Mouse (Mus musculus) small intestine, adult 2 months (tissue): ENCODE results near the gene 1700037H04Rik. TPM values are rescaled to one million over a fixed set of nuclear protein-coding genes. Genes with fewer than 3 reads are reported as not detected.

Experiments used
- H3K27ac ChIP-seq: fragments of 200-500 bp; 2 replicates; pipeline ENCODE4 v1.5.1; 2012; ENCODE audit warnings: low read depth, low read length, control low read depth, inconsistent platforms; ENCODE audit not compliant: insufficient read depth
- H3K27me3 ChIP-seq: fragments of 200-500 bp; 2 replicates; pipeline ENCODE4 v1.6.1; 2012; ENCODE audit warnings: mild to moderate bottlenecking, moderate library complexity, low read length, inconsistent platforms; ENCODE audit not compliant: control insufficient read depth, insufficient read depth
- H3K36me3 ChIP-seq: fragments of 200-500 bp; 2 replicates; pipeline ENCODE4 v1.6.1; 2012; ENCODE audit warnings: mild to moderate bottlenecking, low read length, control low read depth, inconsistent platforms; ENCODE audit not compliant: control insufficient read depth, insufficient read depth
- H3K4me1 ChIP-seq: fragments of 200-500 bp; 2 replicates; pipeline ENCODE4 v1.6.1; 2012; ENCODE audit warnings: low read length, inconsistent platforms, mixed read lengths; ENCODE audit not compliant: control insufficient read depth, insufficient read depth, insufficient read length
- H3K4me3 ChIP-seq: fragments of 200-500 bp; 2 replicates; pipeline ENCODE4 v1.5.1; 2012; ENCODE audit warnings: low read depth, mild to moderate bottlenecking, control low read depth, inconsistent platforms, low read length, moderate library complexity
- CTCF ChIP-seq: fragments of 200-500 bp; IDR thresholded peaks from 2 replicates; pipeline ENCODE4 v1.5.1; 2012; ENCODE audit warnings: low read depth, mild to moderate bottlenecking, control low read depth, inconsistent platforms, low read length, moderate library complexity, mixed read lengths; ENCODE audit not compliant: insufficient replicate concordance, insufficient read length; ENCODE audit errors: extremely low read depth
- POLR2A ChIP-seq: fragments of 200-500 bp; IDR thresholded peaks from 2 replicates; pipeline ENCODE4 v1.6.1; 2012; ENCODE audit warnings: low read depth, mild to moderate bottlenecking, control low read depth, inconsistent platforms, low read length, moderate library complexity
- WGBS: fragments of 180-500 bp; shearing (Covaris S2); methylation state at CpG from one replicate; pipeline ENCODE4 v1.1.7; 2018; 5-methylcytosine and 5-hydroxymethylcytosine counted together
- polyA plus RNA-seq: library from polyadenylated mRNA; depleted of rRNA; stranded (reverse); fragments of >200 nt; gene quantifications from 2 replicates; pipeline ENCODE4 v1.2.3, GENCODE M21; 2012

1700037H04Rik gene
- polyA plus RNA-seq, 1 experiment = 57.2 TPM

GRCm38 (mm10) chr2:131139287-131139686 is 20.6 kb downstream of the 1700037H04Rik start:
- no peak overlapping the region for H3K27ac ChIP-seq
- 85% methylated on average over 5 of the region's 5 CpGs for WGBS
- no peaks in the 10 kb centered on the region for H3K27me3 ChIP-seq
- H3K36me3 ChIP-seq = no peaks in the 10 kb centered on the region
- TF ChIP-seq CTCF (no peak), POLR2A (no peak)
- H3K4me3 ChIP-seq = no peak overlapping the region
- H3K4me1 ChIP-seq = peaks cover 18% of the 10 kb centered on the region

GRCm38 (mm10) chr2:131138760-131139159 is 21.1 kb downstream of the 1700037H04Rik start:
- Histone ChIP-seq H3K27me3 (no peaks in the 10 kb centered on the region), H3K4me3 (no peak overlapping the region), H3K27ac (no peak overlapping the region), H3K36me3 (no peaks in the 10 kb centered on the region), H3K4me1 (peaks cover 18% of the 10 kb centered on the region)
- TF ChIP-seq CTCF (no peak), POLR2A (no peak)
- 89% methylated on average over 7 of the region's 7 CpGs for WGBS

GRCm38 (mm10) chr2:131138296-131138695 is 21.6 kb downstream of the 1700037H04Rik start:
- TF ChIP-seq POLR2A (no peak), CTCF (no peak)
- 86% methylated on average over 4 of the region's 4 CpGs for WGBS

GRCm38 (mm10) chr2:131135521-131136139 is 24.3 kb downstream of the 1700037H04Rik start:
- Histone ChIP-seq H3K27ac (no peak overlapping the region), H3K4me1 (peaks cover 10% of the 10 kb centered on the region), H3K4me3 (no peak overlapping the region), H3K27me3 (no peaks in the 10 kb centered on the region), H3K36me3 (no peaks in the 10 kb centered on the region)
- 71% methylated on average over 11 of the region's 11 CpGs for WGBS
- no peak for TF ChIP-seq POLR2A
- TF ChIP-seq CTCF = no peak

More at GRCm38 (mm10) chr2:131138296-131138695, 21.6 kb downstream of the 1700037H04Rik start:
- Histone ChIP-seq H3K36me3 (no peaks in the 10 kb centered on the region), H3K27me3 (no peaks in the 10 kb centered on the region), H3K4me3 (no peak overlapping the region), H3K4me1 (peaks cover 18% of the 10 kb centered on the region), H3K27ac (no peak overlapping the region)

GRCm38 (mm10) chr2:131134826-131135400 is 25.0 kb downstream of the 1700037H04Rik start:
- H3K4me1 ChIP-seq = peaks cover 6% of the 10 kb centered on the region; the same call in 1 of the 2 replicates
- H3K27me3 ChIP-seq = no peaks in the 10 kb centered on the region
- H3K27ac ChIP-seq = peak overlapping the region; percentile 24; the same call in 1 of the 2 replicates
- H3K4me3 ChIP-seq = no peak overlapping the region
- 92% methylated on average over 8 of the region's 8 CpGs for WGBS
- TF ChIP-seq POLR2A (no peak), CTCF (no peak)
- H3K36me3 ChIP-seq = no peaks in the 10 kb centered on the region

GRCm38 (mm10) chr2:131134381-131134780 is 25.5 kb downstream of the 1700037H04Rik start:
- H3K27ac ChIP-seq = peak overlapping the region; percentile 24; the same call in 1 of the 2 replicates
- TF ChIP-seq POLR2A (no peak), CTCF (no peak)
- 48% methylated on average over 1 of the region's 1 CpGs for WGBS
- no peaks in the 10 kb centered on the region for H3K36me3 ChIP-seq
- H3K4me3 ChIP-seq = no peak overlapping the region
- peaks cover 5% of the 10 kb centered on the region; the same call in 1 of the 2 replicates for H3K4me1 ChIP-seq
- no peaks in the 10 kb centered on the region for H3K27me3 ChIP-seq

GRCm38 (mm10) chr2:131132930-131133547 is 26.8 kb downstream of the 1700037H04Rik start, which contains the start of gene Gm11037:
TSS of gene Gm11037 (plus strand) at chr2:131133497.
- H3K27me3 ChIP-seq = no peaks in the 10 kb centered on the region
- WGBS = 84% methylated on average over 9 of the region's 9 CpGs
- H3K27ac ChIP-seq = no peak within 1 kb of the TSS
- peaks cover 4% of the 10 kb centered on the region; the same call in 1 of the 2 replicates for H3K4me1 ChIP-seq
- TF ChIP-seq CTCF (no peak), POLR2A (no peak)
- no peak within 1 kb of the TSS for H3K4me3 ChIP-seq
- H3K36me3 ChIP-seq = no peaks in the 10 kb centered on the region
